Mouse (Mus musculus): ENCODE data around the gene Tmem256. TPM values are rescaled to one million over a fixed set of nuclear protein-coding genes. Genes with fewer than 3 reads are reported as not detected.

Tmem256 gene
- polyA plus RNA-seq, 2 experiments, result 240 to 382 TPM

DNA sequence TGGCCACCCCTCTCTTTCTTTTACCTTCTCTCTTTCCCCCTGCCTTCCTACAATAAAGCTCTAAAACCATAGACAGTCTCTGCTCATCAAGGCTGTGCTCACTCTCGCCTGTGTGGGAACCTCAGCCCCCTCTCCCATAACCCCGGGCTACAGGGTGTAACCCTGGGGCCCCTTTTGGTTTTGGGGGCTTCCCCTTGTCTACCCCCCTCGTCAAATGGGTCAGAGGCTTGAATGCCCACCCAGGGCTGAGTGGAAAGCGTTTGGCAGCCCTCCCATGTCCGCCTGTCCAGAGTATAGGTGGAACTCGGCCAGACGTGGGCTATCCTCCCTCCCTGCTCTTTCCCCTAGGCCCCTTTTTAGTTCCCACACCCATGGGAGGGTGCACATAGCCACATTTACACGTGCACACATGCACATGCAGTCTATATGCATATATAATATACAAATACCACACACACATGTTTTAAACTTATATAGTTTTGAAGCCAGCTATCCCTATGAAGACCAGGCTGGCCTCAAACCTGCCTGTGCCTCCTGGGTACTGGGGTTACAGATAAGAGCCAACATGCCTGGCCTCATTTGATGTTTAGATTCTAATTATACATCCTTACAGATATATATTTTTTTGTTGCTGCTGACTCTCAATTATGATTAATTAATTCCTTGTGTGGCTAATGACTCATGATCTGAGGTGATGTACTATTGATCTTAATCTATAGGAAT is 26.0 kb downstream of the Tmem256 start:
- no peak overlapping the region for H3K9ac ChIP-seq (ENCODE audit: low read depth, low read length, severe bottlenecking)
- no peaks in the 10 kb centered on the region for H3K36me3 ChIP-seq (ENCODE audit: control insufficient read depth, insufficient read depth, low read length)
- no peak for ATAC-seq (ENCODE audit: low FRiP score, low read depth)
- H3K27me3 ChIP-seq (ENCODE audit: control insufficient read depth, insufficient read depth, low read length), result 0 out of 2 replicates have a peak, but pooled peaks cover under 1% of the 10 kb centered on the region
- H3K4me2 ChIP-seq (replicated peaks; ENCODE audit: low read depth, low read length, severe bottlenecking), result no peak overlapping the region
- no peaks in the 10 kb centered on the region for H3K9me3 ChIP-seq (ENCODE audit: control insufficient read depth, low read length)
- no peak for DNase-seq (ENCODE audit: low spot score)
- H3K27ac ChIP-seq (replicated peaks; ENCODE audit: low read depth, low read length), result no peak overlapping the region
- H3K4me3 ChIP-seq (replicated peaks; ENCODE audit: low read length), result no peak overlapping the region
- no peak for TF ChIP-seq POLR2A (IDR thresholded peaks at IDR 0.05; ENCODE audit: borderline replicate concordance, extremely low read depth, insufficient read depth, insufficient read length)
- H3K4me1 ChIP-seq (ENCODE audit: control insufficient read depth, insufficient read depth, low read length), result no peaks in the 10 kb centered on the region
- WGBS, result 47% methylated on average over 8 of the region's 8 CpGs

DNA sequence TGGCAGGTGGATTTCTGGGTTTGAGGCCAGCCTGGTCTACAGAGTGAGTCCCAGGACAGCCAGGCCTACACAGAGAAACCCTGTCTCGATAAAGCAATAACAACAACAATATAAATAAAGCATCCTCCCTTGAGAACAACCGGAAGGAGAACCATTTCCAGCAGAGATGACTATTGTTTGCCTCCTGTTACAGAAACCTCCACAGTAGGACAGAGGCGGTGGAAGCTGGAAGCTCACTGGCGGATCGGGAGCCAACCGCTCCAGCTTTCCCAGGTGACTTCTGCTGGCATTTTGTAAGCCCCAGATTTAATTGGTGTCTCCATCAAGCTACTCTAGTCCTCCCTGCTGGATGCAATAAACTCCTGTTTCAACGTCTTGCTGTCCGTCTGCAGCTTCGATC is 27.2 kb downstream of the Tmem256 start:
- WGBS, result 84% methylated on average over 9 of the region's 9 CpGs
- Histone ChIP-seq H3K9me3 (ENCODE audit: control insufficient read depth, low read length) (no peaks in the 10 kb centered on the region), H3K4me3 (replicated peaks; ENCODE audit: low read length) (no peak overlapping the region), H3K27ac (replicated peaks; ENCODE audit: low read depth, low read length) (no peak overlapping the region), H3K4me1 (ENCODE audit: control insufficient read depth, insufficient read depth, low read length) (no peaks in the 10 kb centered on the region), H3K4me2 (replicated peaks; ENCODE audit: low read depth, low read length, severe bottlenecking) (no peak overlapping the region), H3K9ac (ENCODE audit: low read depth, low read length, severe bottlenecking) (no peak overlapping the region), H3K27me3 (ENCODE audit: control insufficient read depth, insufficient read depth, low read length) (no peaks in the 10 kb centered on the region), H3K36me3 (ENCODE audit: control insufficient read depth, insufficient read depth, low read length) (no peaks in the 10 kb centered on the region)
- ATAC-seq (ENCODE audit: low FRiP score, low read depth) (no peak), DNase-seq (ENCODE audit: low spot score) (no peak)
- no peak for TF ChIP-seq POLR2A (IDR thresholded peaks at IDR 0.05; ENCODE audit: borderline replicate concordance, extremely low read depth, insufficient read depth, insufficient read length)

DNA sequence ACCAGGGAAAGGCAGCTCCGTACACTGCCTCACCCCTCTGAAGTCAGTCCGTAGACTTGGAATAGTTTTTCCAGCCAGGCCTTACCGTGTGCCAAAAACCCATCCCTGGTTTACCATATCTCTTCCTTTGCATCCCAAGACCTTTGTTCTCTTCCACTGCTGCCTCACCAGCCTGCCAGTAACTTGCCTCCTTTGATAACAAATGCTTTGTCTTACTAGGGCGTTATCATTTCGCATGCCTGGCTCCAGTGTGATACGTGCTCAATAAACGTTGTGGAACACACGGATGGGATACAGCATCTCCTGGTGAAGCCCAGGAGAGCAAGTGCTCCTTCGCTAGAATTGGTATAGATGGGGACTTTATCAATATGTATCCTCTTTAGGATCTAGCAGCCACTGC is 29.0 kb downstream of the Tmem256 start:
- Histone ChIP-seq H3K27me3 (ENCODE audit: control insufficient read depth, insufficient read depth, low read length) (no peaks in the 10 kb centered on the region), H3K36me3 (ENCODE audit: control insufficient read depth, insufficient read depth, low read length) (no peaks in the 10 kb centered on the region), H3K9me3 (ENCODE audit: control insufficient read depth, low read length) (no peaks in the 10 kb centered on the region), H3K4me1 (ENCODE audit: control insufficient read depth, insufficient read depth, low read length) (no peaks in the 10 kb centered on the region), H3K27ac (replicated peaks; ENCODE audit: low read depth, low read length) (no peak overlapping the region), H3K9ac (ENCODE audit: low read depth, low read length, severe bottlenecking) (no peak overlapping the region), H3K4me3 (replicated peaks; ENCODE audit: low read length) (no peak overlapping the region), H3K4me2 (replicated peaks; ENCODE audit: low read depth, low read length, severe bottlenecking) (no peak overlapping the region)
- DNase-seq (ENCODE audit: low spot score) (no peak), ATAC-seq (ENCODE audit: low FRiP score, low read depth) (no peak)
- TF ChIP-seq POLR2A (IDR thresholded peaks at IDR 0.05; ENCODE audit: borderline replicate concordance, extremely low read depth, insufficient read depth, insufficient read length), result no peak
- 70% methylated on average over 9 of the region's 9 CpGs for WGBS

DNA sequence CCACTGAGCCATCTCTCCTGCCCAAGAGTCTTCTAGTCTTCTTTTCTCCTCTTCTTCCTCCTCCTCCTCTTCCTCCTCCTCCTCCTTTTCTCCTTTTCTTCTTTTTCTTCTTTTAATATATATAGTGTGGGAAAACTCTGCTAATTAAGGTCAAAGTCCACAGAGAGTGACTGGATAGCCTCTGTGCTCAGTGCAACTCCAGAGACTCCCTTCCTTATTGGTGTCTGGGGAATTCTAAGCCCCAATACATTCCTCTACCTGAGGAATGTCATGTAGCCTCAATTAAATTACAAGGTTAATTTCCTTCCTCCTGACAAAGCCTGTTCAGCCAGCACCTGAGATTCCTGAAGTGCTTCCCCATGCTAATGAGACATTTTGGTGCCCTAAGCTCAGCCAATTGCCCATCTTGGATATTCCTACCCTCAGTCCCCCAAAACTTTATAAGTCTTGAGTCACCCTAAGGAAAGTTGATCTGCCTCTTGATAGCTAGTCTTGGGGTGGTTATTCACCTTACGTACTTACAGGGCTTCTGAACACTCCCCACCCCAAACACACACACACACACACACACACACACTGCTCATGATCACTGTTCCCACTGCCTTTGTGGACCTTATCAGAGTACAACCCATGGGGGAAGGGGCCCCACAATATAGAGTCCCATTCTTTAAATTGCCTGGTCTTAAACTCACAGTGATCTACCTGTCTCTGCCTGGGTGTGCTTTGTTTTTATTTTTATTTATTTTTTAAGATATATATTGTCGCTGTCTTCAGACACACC is 32.2 kb downstream of the Tmem256 start:
- Histone ChIP-seq H3K27me3 (ENCODE audit: control insufficient read depth, insufficient read depth, low read length) (no peaks in the 10 kb centered on the region), H3K9me3 (ENCODE audit: control insufficient read depth, low read length) (no peaks in the 10 kb centered on the region), H3K27ac (replicated peaks; ENCODE audit: low read depth, low read length) (no peak overlapping the region), H3K36me3 (ENCODE audit: control insufficient read depth, insufficient read depth, low read length) (no peaks in the 10 kb centered on the region), H3K9ac (ENCODE audit: low read depth, low read length, severe bottlenecking) (no peak overlapping the region), H3K4me1 (ENCODE audit: control insufficient read depth, insufficient read depth, low read length) (no peaks in the 10 kb centered on the region), H3K4me2 (replicated peaks; ENCODE audit: low read depth, low read length, severe bottlenecking) (no peak overlapping the region), H3K4me3 (replicated peaks; ENCODE audit: low read length) (no peak overlapping the region)
- DNase-seq (ENCODE audit: low spot score), result no peak
- TF ChIP-seq POLR2A (IDR thresholded peaks at IDR 0.05; ENCODE audit: borderline replicate concordance, extremely low read depth, insufficient read depth, insufficient read length), result no peak
- WGBS, result 84% methylated on average over 2 of the region's 2 CpGs
- no peak for ATAC-seq (ENCODE audit: low FRiP score, low read depth)

DNA sequence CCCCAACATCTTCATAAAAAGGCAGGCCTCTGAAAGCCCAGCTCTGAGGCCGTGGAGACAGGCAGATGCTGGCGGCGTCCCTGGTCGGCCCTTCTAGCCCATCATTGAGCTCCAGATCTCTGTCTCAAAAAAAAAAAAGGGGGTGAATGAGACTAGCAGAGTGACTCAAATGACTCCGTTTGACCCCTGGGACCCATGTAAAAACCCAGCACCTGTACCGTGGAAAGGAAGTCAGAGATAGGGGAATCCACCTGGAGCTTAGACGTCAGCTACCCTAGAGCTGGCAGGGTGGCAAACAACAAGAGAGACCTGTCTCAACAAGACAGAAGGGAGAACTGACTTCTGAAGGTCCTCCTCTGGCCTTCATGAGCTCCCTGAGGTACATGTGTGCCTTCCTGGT is 33.5 kb downstream of the Tmem256 start:
- DNase-seq (ENCODE audit: low spot score), result no peak
- no peak overlapping the region for H3K9ac ChIP-seq (ENCODE audit: low read depth, low read length, severe bottlenecking)
- no peak overlapping the region for H3K27ac ChIP-seq (replicated peaks; ENCODE audit: low read depth, low read length)
- ATAC-seq (ENCODE audit: low FRiP score, low read depth), result no peak
- WGBS, result 79% methylated on average over 7 of the region's 7 CpGs
- H3K4me3 ChIP-seq (replicated peaks; ENCODE audit: low read length), result no peak overlapping the region
- peaks cover 5% of the 10 kb centered on the region; the same call in 1 of the 2 replicates for H3K4me1 ChIP-seq (ENCODE audit: control insufficient read depth, insufficient read depth, low read length)
- no peaks in the 10 kb centered on the region for H3K36me3 ChIP-seq (ENCODE audit: control insufficient read depth, insufficient read depth, low read length)
- H3K27me3 ChIP-seq (ENCODE audit: control insufficient read depth, insufficient read depth, low read length), result no peaks in the 10 kb centered on the region
- H3K4me2 ChIP-seq (replicated peaks; ENCODE audit: low read depth, low read length, severe bottlenecking), result no peak overlapping the region
- TF ChIP-seq POLR2A (IDR thresholded peaks at IDR 0.05; ENCODE audit: borderline replicate concordance, extremely low read depth, insufficient read depth, insufficient read length), result no peak
- H3K9me3 ChIP-seq (ENCODE audit: control insufficient read depth, low read length), result no peaks in the 10 kb centered on the region
